Mouse (Mus musculus) lung, embryonic 14.5 days (tissue): ENCODE results near the gene 5730596B20Rik. TPM values are rescaled to one million over a fixed set of nuclear protein-coding genes. Genes with fewer than 3 reads are reported as not detected.

Source experiments
- ATAC-seq: fragments of 200-750 bp; cut with Nextera tagmentation; 2 replicates; pipeline ENCODE4 v1.8.0; 2017; ENCODE audit warnings: mild to moderate bottlenecking, moderate TSS enrichment, moderate library complexity; ENCODE audit not compliant: insufficient read depth
- DNase-seq: peaks from one replicate; pipeline ENCODE4 v3.0.0-alpha.2; 2015
- H3K27ac ChIP-seq: fragments of 300-500 bp; sonication (generic); 2 replicates; pipeline ENCODE4 v1.5.1; 2014; ENCODE audit warnings: low read depth, mild to moderate bottlenecking, moderate library complexity
- H3K27me3 ChIP-seq: fragments of 300-500 bp; sonication (generic); 2 replicates; pipeline ENCODE4 v1.6.1; 2014; ENCODE audit warnings: low read length, control low read depth; ENCODE audit not compliant: insufficient read depth
- H3K36me3 ChIP-seq: fragments of 300-500 bp; sonication (generic); 2 replicates; pipeline ENCODE4 v1.6.1; 2014; ENCODE audit warnings: control low read depth; ENCODE audit not compliant: insufficient read depth
- H3K4me1 ChIP-seq: fragments of 300-500 bp; sonication (generic); 2 replicates; pipeline ENCODE4 v1.6.1; 2014; ENCODE audit warnings: antibody characterized with exemption, control low read depth; ENCODE audit not compliant: insufficient read depth
- H3K4me2 ChIP-seq: fragments of 300-500 bp; sonication (generic); 2 replicates; pipeline ENCODE4 v1.6.1; 2014; ENCODE audit warnings: mild to moderate bottlenecking
- H3K4me3 ChIP-seq: fragments of 300-500 bp; sonication (generic); 2 replicates; pipeline ENCODE4 v1.5.1; 2014; ENCODE audit warnings: low read depth, low read length
- H3K9ac ChIP-seq: fragments of 300-500 bp; sonication (generic); 2 replicates; pipeline ENCODE4 v1.6.1; 2014
- H3K9me3 ChIP-seq: fragments of 300-500 bp; sonication (generic); 2 replicates; pipeline ENCODE4 v1.6.1; 2016; ENCODE audit warnings: low read depth, low read length, control low read depth
- CTCF ChIP-seq: IDR thresholded peaks from 2 replicates; pipeline ENCODE4 v1.5.1; 2016; ENCODE audit warnings: antibody characterized with exemption, low read depth
- WGBS: fragments of 180-500 bp; shearing (Covaris S2); extraction: QIAGEN DNeasy Blood & Tissue Kit; methylation state at CpG from one replicate; pipeline ENCODE4 v1.1.7; 2014; 5-methylcytosine and 5-hydroxymethylcytosine counted together
- polyA plus RNA-seq: library from polyadenylated mRNA; unstranded; fragments of >200 nt; fragmentation: Nextera tagmentation; extraction: Ambion mirVana; gene quantifications from 2 replicates; pipeline ENCODE4 v1.2.1, GENCODE M21; 2014

Gene 5730596B20Rik
- polyA plus RNA-seq = 2.3 and 2.6 TPM in 2 replicates

- no peaks in the 10 kb centered on the region; the same call in 1 of the 2 replicates for H3K36me3 ChIP-seq
- TF ChIP-seq CTCF = no peak
- ATAC-seq = no peak
- no peaks in the 10 kb centered on the region for H3K9me3 ChIP-seq
- H3K4me3 ChIP-seq = peak within 1 kb of the TSS; percentile 63
- peak within 1 kb of the TSS; percentile 79 for H3K4me2 ChIP-seq
- peak within 1 kb of the TSS; percentile 98 for H3K27ac ChIP-seq
- peaks cover 10% of the 10 kb centered on the region for H3K4me1 ChIP-seq
- WGBS = under 1% methylated on average over 36 of the region's 36 CpGs
- H3K27me3 ChIP-seq = peaks cover 34% of the 10 kb centered on the region
- DNase-seq = peak; percentile 90
- H3K9ac ChIP-seq = peak within 1 kb of the TSS; percentile 98
Observed at GRCm38 (mm10) chr6:52177061-52177735, at the start of gene 5730596B20Rik. Gene 5730596B20Rik (plus strand): TSS chr6:52177498.

- Histone ChIP-seq H3K9ac (no peak overlapping the region), H3K9me3 (no peaks in the 10 kb centered on the region), H3K36me3 (no peaks in the 10 kb centered on the region), H3K4me1 (no peaks in the 10 kb centered on the region), H3K27me3 (no peaks in the 10 kb centered on the region; the same call in 1 of the 2 replicates), H3K4me2 (no peak overlapping the region), H3K4me3 (no peak overlapping the region), H3K27ac (no peak overlapping the region)
- ATAC-seq (no peak), DNase-seq (peak; percentile 44)
- 60% methylated on average over 9 of the region's 9 CpGs for WGBS
- no peak for TF ChIP-seq CTCF
Observed at GRCm38 (mm10) chr6:52137841-52138535, 39.3 kb upstream of the 5730596B20Rik start.

DNA sequence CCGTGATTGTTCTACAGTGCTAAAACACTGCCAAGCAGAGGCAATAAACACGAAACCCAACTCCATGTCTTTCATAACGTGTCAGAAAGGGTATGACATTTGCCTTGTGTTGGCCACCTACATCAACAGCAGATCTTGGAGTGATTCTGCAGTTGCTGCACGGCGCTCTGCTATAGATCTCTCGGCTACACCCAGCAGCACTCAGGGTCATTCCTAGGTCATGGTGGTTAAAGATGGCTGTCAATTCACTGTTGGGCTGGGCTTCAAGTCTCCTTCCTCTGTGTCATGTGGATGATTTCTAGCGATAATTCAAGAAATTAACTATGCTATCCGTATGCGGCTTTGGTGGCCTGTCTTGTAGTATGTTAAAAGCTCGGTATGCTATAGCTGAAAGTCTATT is 38.7 kb upstream of the 5730596B20Rik start:
- Histone ChIP-seq H3K27me3 (no peaks in the 10 kb centered on the region; the same call in 1 of the 2 replicates), H3K4me3 (no peak overlapping the region), H3K27ac (no peak overlapping the region), H3K9ac (no peak overlapping the region), H3K4me2 (no peak overlapping the region), H3K9me3 (no peaks in the 10 kb centered on the region), H3K36me3 (no peaks in the 10 kb centered on the region), H3K4me1 (no peaks in the 10 kb centered on the region)
- TF ChIP-seq CTCF = no peak
- no peak for DNase-seq
- no peak for ATAC-seq
- WGBS = 51% methylated on average over 10 of the region's 10 CpGs

GRCm38 (mm10) chr6:52139115-52139514 is 38.2 kb upstream of the 5730596B20Rik start:
- no peak for ATAC-seq

DNA sequence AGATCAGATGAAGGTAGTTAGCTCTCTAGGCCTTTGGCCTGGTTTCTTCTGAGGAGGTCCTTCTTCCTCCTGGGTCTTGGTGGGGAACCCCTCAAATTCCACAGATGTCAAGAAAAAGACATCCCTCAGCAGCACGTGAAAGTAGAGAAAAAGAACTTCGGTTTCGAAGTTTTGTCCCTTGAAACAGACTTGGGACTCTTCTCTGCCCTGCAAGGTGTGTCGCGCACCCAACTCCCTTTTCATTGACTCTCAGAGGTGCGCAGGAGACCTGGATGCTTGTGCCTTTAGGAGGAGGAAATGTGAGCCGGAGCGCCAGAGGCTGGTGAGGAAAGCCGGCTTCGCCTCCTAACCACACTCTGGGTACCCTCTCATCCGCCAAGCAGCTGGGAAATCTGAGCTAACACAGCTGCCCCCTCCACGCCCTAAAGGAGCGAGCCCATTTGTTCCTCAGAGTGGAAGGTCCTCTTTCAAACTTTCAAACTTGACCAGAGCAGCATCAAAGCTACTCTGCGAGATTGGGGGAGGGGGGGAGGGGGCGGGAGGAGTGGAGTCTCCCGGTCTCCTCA is 26.8 kb upstream of the 5730596B20Rik start:
- ATAC-seq (no peak), DNase-seq (peak; percentile 59)
- H3K9me3 ChIP-seq = no peaks in the 10 kb centered on the region
- H3K27ac ChIP-seq = no peak overlapping the region
- H3K27me3 ChIP-seq = peaks cover 24% of the 10 kb centered on the region
- TF ChIP-seq CTCF = no peak
- no peak overlapping the region for H3K9ac ChIP-seq
- WGBS = 7% methylated on average over 16 of the region's 16 CpGs
- no peaks in the 10 kb centered on the region for H3K4me1 ChIP-seq
- H3K4me3 ChIP-seq = peak overlapping the region; percentile 5; the same call in 1 of the 2 replicates
- H3K4me2 ChIP-seq = peak overlapping the region; percentile 40
- no peaks in the 10 kb centered on the region for H3K36me3 ChIP-seq

More at GRCm38 (mm10) chr6:52139115-52139514, 38.2 kb upstream of the 5730596B20Rik start:
- H3K36me3 ChIP-seq = no peaks in the 10 kb centered on the region
- no peak overlapping the region for H3K27ac ChIP-seq
- DNase-seq = no peak
- H3K9me3 ChIP-seq = no peaks in the 10 kb centered on the region
- no peaks in the 10 kb centered on the region for H3K4me1 ChIP-seq
- H3K4me3 ChIP-seq = no peak overlapping the region
- TF ChIP-seq CTCF = no peak
- 81% methylated on average over 5 of the region's 5 CpGs for WGBS
- no peak overlapping the region for H3K4me2 ChIP-seq
- H3K9ac ChIP-seq = no peak overlapping the region
- no peaks in the 10 kb centered on the region; the same call in 1 of the 2 replicates for H3K27me3 ChIP-seq

DNA sequence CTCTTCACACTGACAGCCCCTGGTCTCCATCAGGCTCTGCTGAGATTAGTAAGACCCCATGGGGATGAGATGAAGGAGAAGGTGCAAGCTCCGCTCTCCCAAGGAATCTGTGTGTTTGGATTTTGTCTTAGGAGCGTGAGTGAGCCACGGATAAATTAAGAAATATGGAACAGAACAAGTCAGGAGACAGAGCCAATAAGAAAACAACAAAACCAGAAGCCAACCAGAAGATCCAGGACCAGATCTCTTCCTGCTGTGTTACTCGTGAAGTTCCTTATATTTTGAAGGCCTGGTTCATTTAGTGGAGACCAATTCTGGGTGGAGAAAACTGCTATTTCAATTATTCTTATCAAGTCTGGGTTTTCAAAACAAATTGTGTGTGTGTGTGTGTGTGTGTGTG is 25.7 kb upstream of the 5730596B20Rik start:
- DNase-seq (no peak), ATAC-seq (no peak)
- Histone ChIP-seq H3K27me3 (peaks cover 33% of the 10 kb centered on the region), H3K27ac (no peak overlapping the region), H3K4me3 (no peak overlapping the region), H3K4me2 (no peak overlapping the region), H3K36me3 (no peaks in the 10 kb centered on the region), H3K9me3 (no peaks in the 10 kb centered on the region), H3K4me1 (no peaks in the 10 kb centered on the region), H3K9ac (no peak overlapping the region)
- 44% methylated on average over 4 of the region's 4 CpGs for WGBS
- TF ChIP-seq CTCF = no peak
